Mouse (Mus musculus) heart, postnatal 10 days (tissue): ENCODE measurements around the gene Hoxb13. TPM values are rescaled to one million over a fixed set of nuclear protein-coding genes. Genes with fewer than 3 reads are reported as not detected.

Experiments
- DNase-seq, 2 experiments: peaks; one replicate each; pipeline ENCODE4 v3.0.0; 2021
- intact Hi-C: fragments of 180-260 bp; cut with DNase I; formaldehyde crosslinking; loops from one replicate; pipeline ENCODE4 v1.15.1; 2025
- total RNA-seq, 2 experiments: library from RNA; stranded (reverse); gene quantifications; 2 replicates each; pipeline ENCODE4 v1.2.3; 2021

The Hoxb13 gene
- total RNA-seq, 2 experiments from 2014 or later = not detected

DNA sequence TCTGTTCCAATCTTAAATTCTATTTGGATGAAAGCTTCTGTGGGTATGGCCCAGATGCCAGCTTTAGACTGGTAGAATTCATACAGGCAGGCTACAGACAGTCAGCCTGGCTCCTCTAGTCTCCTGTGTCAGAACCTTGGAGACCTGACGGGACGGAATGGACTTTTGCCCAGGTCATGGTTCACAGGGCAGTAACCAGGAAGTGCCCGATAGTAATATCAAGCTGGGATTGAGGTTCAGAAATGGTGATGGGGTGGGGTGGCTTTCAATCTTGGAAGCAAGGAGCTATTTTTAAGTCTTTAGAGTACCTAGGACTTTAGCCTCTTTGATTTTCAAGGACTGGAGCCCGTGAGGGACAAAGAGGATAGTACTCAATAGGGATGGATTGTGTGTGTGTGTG is 6.8 kb upstream of the Hoxb13 start:
- no peak for DNase-seq
- intact Hi-C loops = loop anchor here (10.0 kb wide), 1 partner anchor 167 kb away; the partner anchor contains the start of gene Hoxb2

- DNase-seq = no peak
- intact Hi-C loops = loop anchor here (10.0 kb wide), 1 partner anchor 165 kb away; the partner anchor contains the start of gene Hoxb2
These were observed 4.2 kb upstream of the Hoxb13 start for GRCm38 (mm10) chr11:96189810-96190522.

GRCm38 (mm10) chr11:96191132-96191531 is 3.0 kb upstream of the Hoxb13 start:
- DNase-seq = no peak
- intact Hi-C loops = no loop called here

- DNase-seq = no peak
- intact Hi-C loops = no loop called here
These were observed 240 bp downstream of the Hoxb13 start for GRCm38 (mm10) chr11:96194401-96194710.

- DNase-seq = no peak
- intact Hi-C loops = no loop called here
These were observed 985 bp downstream of the Hoxb13 start for GRCm38 (mm10) chr11:96194961-96195640.

GRCm38 (mm10) chr11:96195769-96196280 is 1.7 kb downstream of the Hoxb13 start:
- DNase-seq = no peak
- intact Hi-C loops = no loop called here

GRCm38 (mm10) chr11:96198642-96199041 is 4.5 kb downstream of the Hoxb13 start:
- intact Hi-C loops = loop anchor here (1.0 kb wide), 1 partner anchor 53 kb away; no protein-coding TSS in a partner anchor

GRCm38 (mm10) chr11:96199181-96200086 is 5.3 kb downstream of the Hoxb13 start:
- no peak for DNase-seq
- intact Hi-C loops = loop anchor here (5.0 kb wide), 1 partner anchor 192 kb away; the partner anchor contains the start of gene Igf2bp1

More at GRCm38 (mm10) chr11:96198642-96199041, 4.5 kb downstream of the Hoxb13 start:
- peak in 1 of 2 experiments; percentile 58 for DNase-seq

GRCm38 (mm10) chr11:96200183-96200655 is 6.1 kb downstream of the Hoxb13 start:
- DNase-seq = no peak
- intact Hi-C loops = loop anchor here (5.0 kb wide), 1 partner anchor 193 kb away; the partner anchor contains the start of gene Igf2bp1

DNA sequence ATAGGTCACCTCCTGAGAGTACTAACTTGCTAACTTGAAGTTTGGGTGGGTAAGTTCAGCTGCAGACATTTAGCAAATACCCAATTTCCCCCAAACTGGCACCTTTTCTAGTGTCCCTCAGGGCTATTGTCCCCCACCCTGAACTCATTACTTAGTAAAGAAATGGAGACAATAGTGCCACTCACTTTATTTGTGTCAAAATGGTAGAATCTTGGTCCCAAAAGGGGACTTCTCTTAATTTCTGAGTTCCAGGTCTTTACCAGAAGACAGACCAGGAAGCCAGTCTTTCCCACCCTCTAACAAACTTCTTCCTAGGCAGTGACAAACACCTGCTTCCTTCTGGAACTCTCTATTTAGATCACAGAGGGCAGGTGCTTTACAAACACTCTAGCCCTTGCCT is 7.6 kb downstream of the Hoxb13 start:
- intact Hi-C loops = loop anchor here (5.0 kb wide), 1 partner anchor 194 kb away; the partner anchor contains the start of gene Igf2bp1
- no peak for DNase-seq

GRCm38 (mm10) chr11:96202401-96203081 is 8.4 kb downstream of the Hoxb13 start:
- intact Hi-C loops = loop anchor here (5.0 kb wide), 1 partner anchor 195 kb away; the partner anchor contains the start of gene Igf2bp1

GRCm38 (mm10) chr11:96203182-96203788 is 9.2 kb downstream of the Hoxb13 start:
- no peak for DNase-seq
- intact Hi-C loops = loop anchor here (5.0 kb wide), 1 partner anchor 196 kb away; the partner anchor contains the start of gene Igf2bp1

More at GRCm38 (mm10) chr11:96202401-96203081, 8.4 kb downstream of the Hoxb13 start:
- DNase-seq = no peak

DNA sequence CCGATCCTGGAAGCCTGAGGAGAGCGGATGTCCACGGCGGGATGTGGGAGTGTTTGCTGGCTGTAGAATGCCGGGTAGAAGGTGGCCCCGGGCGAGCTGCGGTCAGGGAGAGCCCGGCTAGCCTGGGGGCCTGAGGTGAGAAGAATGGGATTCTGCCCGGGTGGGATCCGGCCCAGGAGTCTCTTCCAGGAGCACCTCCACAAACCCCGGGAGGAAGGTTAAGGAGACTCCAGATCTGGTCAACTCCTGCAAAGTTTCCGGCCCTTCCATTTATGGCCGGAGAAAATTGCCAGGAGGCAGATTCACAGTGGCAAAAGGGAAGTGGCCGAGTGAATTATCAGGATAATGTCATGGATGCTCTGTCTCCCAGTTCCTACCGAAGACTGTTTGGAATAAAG is 9.7 kb downstream of the Hoxb13 start:
- DNase-seq = no peak
- intact Hi-C loops = loop anchor here (5.0 kb wide), 1 partner anchor 196 kb away; the partner anchor contains the start of gene Igf2bp1

- no peak for DNase-seq
- intact Hi-C loops = loop anchor here (5.0 kb wide), 1 partner anchor 197 kb away; the partner anchor contains the start of gene Igf2bp1
These were observed 10.2 kb downstream of the Hoxb13 start for GRCm38 (mm10) chr11:96204351-96204750.

- DNase-seq = no peak
- intact Hi-C loops = no loop called here
These were observed 11.5 kb downstream of the Hoxb13 start for GRCm38 (mm10) chr11:96205426-96206131.

DNA sequence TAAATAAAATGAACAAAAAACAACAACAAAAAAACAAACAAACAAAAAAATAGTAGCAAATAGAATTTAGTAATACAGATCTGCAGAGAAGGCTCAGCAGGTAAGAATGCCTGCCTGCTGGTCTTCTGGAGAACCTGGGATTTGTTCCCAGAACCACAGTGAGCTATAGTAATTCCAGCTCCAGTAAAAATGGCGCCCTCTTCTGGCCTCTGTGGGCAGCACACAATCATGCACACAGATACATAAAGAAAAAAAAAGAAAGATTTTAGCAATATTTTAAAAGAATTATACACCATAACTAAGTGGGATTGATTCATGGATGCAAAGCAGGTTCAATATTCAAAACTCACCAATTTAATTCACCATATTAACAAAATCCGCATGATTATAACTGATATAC is 29.7 kb downstream of the Hoxb13 start:
- intact Hi-C loops = no loop called here
- DNase-seq = no peak

DNA sequence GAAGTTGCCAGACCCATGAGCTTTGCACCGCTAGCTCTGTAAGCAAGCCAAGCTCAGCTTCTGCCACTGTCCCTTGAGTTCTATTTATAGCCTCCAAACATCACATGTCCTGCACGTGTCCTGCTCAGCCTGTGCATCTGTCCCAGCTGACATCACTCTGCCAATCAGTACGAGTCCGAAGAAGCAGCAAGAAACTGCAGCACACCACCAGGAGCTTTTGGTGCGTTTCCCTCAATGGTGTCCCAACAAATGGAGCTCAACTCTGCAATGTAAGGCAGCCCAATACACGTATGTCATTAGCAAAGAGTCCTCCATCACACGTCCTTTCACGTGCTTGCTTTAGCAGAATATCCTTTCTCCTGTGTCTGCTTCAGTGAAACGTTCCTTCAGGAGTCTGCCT is 33.6 kb downstream of the Hoxb13 start:
- no peak for DNase-seq
- intact Hi-C loops = no loop called here

DNA sequence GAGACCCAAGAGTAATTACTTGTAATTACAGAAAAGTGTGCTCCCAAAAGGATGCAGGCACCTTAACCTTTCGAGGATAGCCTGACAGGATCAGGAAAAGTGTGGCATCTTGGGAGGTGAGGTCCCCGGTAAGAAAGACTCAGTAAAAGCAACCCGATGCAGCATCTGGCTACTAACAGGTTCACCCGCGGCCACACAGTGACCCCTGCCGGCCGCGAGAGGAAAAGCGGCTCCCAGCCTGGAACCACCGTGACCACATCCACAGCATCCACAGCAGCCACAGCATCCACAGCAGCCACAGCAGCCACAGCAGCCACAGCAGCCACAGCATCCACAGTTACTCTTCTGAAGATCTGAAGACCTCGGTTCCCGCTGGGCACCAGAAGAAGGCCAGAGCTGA is 40.8 kb downstream of the Hoxb13 start:
- intact Hi-C loops = loop anchor here (1.0 kb wide), 1 partner anchor 90 kb away; no protein-coding TSS in a partner anchor
- DNase-seq = peak; percentile 52 to 74
